Mouse (Mus musculus): ENCODE data around the gene Mapk8ip2. TPM values are rescaled to one million over a fixed set of nuclear protein-coding genes. Genes with fewer than 3 reads are reported as not detected.
"Not testable (repeated sequence)": the region's sequence is repeated elsewhere in the genome, so short reads cannot be mapped to it uniquely, and the experiment has no call there.

Gene Mapk8ip2
- 100 to 1,000 TPM; 201 to 242 TPM for total RNA-seq (2021)

- intact Hi-C loops (cut with DNase I), result no loop called here
- peak; percentile 72 to 74 for DNase-seq (ENCODE audit: low spot score in 2 of 2)
Observed at GRCm38 (mm10) chr15:89453865-89454478, at the start of gene Mapk8ip2. TSS of gene Mapk8ip2 (plus strand) at chr15:89453913.

GRCm38 (mm10) chr15:89404831-89405623 lies 48.7 kb upstream of the Mapk8ip2 start:
- DNase-seq (ENCODE audit: low spot score in 2 of 2), result no peak
- intact Hi-C loops (cut with DNase I), result no loop called here

GRCm38 (mm10) chr15:89406691-89407090 lies 47.0 kb upstream of the Mapk8ip2 start:
- DNase-seq (ENCODE audit: low spot score in 2 of 2), result no peak
- intact Hi-C loops (cut with DNase I), result no loop called here

GRCm38 (mm10) chr15:89410118-89410517 lies 43.6 kb upstream of the Mapk8ip2 start, which contains the start of gene Syce3:
TSS of gene Syce3 (minus strand) at chr15:89410503.
- intact Hi-C loops (cut with DNase I), result no loop called here

GRCm38 (mm10) chr15:89415282-89415681 lies 38.4 kb upstream of the Mapk8ip2 start:
- intact Hi-C loops (cut with DNase I), result no loop called here
- DNase-seq (ENCODE audit: low spot score in 2 of 2), result no peak

More at GRCm38 (mm10) chr15:89410118-89410517, 43.6 kb upstream of the Mapk8ip2 start, which contains the start of gene Syce3:
- no peak for DNase-seq (ENCODE audit: low spot score in 2 of 2)

- intact Hi-C loops (cut with DNase I), result no loop called here
- no peak for DNase-seq (ENCODE audit: low spot score in 2 of 2)
Observed at GRCm38 (mm10) chr15:89421938-89422337, 31.8 kb upstream of the Mapk8ip2 start.

GRCm38 (mm10) chr15:89424621-89425020 lies 29.1 kb upstream of the Mapk8ip2 start:
- intact Hi-C loops (cut with DNase I), result no loop called here
- DNase-seq (ENCODE audit: low spot score in 2 of 2), result peak in 1 of 2 experiments; percentile 10

- DNase-seq (ENCODE audit: low spot score in 2 of 2), result no peak
- intact Hi-C loops (cut with DNase I), result no loop called here
Observed at GRCm38 (mm10) chr15:89425711-89426121, 28.0 kb upstream of the Mapk8ip2 start, which contains the start of gene Cpt1b. TSS of gene Cpt1b (minus strand) at chr15:89425863.

- intact Hi-C loops (cut with DNase I), result no loop called here
Observed at GRCm38 (mm10) chr15:89426716-89427115, 27.0 kb upstream of the Mapk8ip2 start.

GRCm38 (mm10) chr15:89428136-89428790 lies 25.4 kb upstream of the Mapk8ip2 start:
- no peak for DNase-seq (ENCODE audit: low spot score in 2 of 2)
- intact Hi-C loops (cut with DNase I), result loop anchor here (2.0 kb wide), 1 partner anchor 49 kb away; the partner anchor contains the start of gene Arsa

More at GRCm38 (mm10) chr15:89426716-89427115, 27.0 kb upstream of the Mapk8ip2 start:
- no peak for DNase-seq (ENCODE audit: low spot score in 2 of 2)

- DNase-seq (ENCODE audit: low spot score in 2 of 2), result peak in 1 of 2 experiments; percentile 8
- intact Hi-C loops (cut with DNase I), result loop anchor here (1.0 to 2.0 kb wide), 2 partner anchors 48 to 74 kb away; partner anchors contain the start of genes Arsa, Lmf2 and Ncaph2
Observed at GRCm38 (mm10) chr15:89428821-89429351, 24.8 kb upstream of the Mapk8ip2 start.

GRCm38 (mm10) chr15:89429352-89430221 lies 24.1 kb upstream of the Mapk8ip2 start, which contains the start of the genes C730034F03Rik, Gm44502 and Chkb:
TSS of gene C730034F03Rik (plus strand) at chr15:89429589.
TSS of gene Gm44502 (minus strand) at chr15:89429696.
TSS of gene Chkb (minus strand) at chr15:89429908.
- peak; percentile 96 to 99 for DNase-seq (ENCODE audit: low spot score in 2 of 2)
- intact Hi-C loops (cut with DNase I), result loop anchor here (1.0 to 2.0 kb wide), 2 partner anchors 47 to 74 kb away; partner anchors contain the start of genes Arsa, Lmf2 and Ncaph2

- no peak for DNase-seq (ENCODE audit: low spot score in 2 of 2)
Observed at GRCm38 (mm10) chr15:89430341-89430740, 23.4 kb upstream of the Mapk8ip2 start.

GRCm38 (mm10) chr15:89430771-89431170 lies 22.9 kb upstream of the Mapk8ip2 start:
- intact Hi-C loops (cut with DNase I); DNase-seq (ENCODE audit: low spot score in 2 of 2): not testable (repeated sequence)

More at GRCm38 (mm10) chr15:89430341-89430740, 23.4 kb upstream of the Mapk8ip2 start:
- intact Hi-C loops (cut with DNase I), result no loop called here

GRCm38 (mm10) chr15:89431271-89431670 lies 22.4 kb upstream of the Mapk8ip2 start:
- DNase-seq (ENCODE audit: low spot score in 2 of 2), result no peak
- intact Hi-C loops (cut with DNase I), result no loop called here

- intact Hi-C loops (cut with DNase I), result no loop called here
- no peak for DNase-seq (ENCODE audit: low spot score in 2 of 2)
Observed at GRCm38 (mm10) chr15:89431806-89432205, 21.9 kb upstream of the Mapk8ip2 start.

GRCm38 (mm10) chr15:89432946-89433345 lies 20.8 kb upstream of the Mapk8ip2 start:
- intact Hi-C loops (cut with DNase I), result no loop called here

GRCm38 (mm10) chr15:89434136-89434535 lies 19.6 kb upstream of the Mapk8ip2 start:
- intact Hi-C loops (cut with DNase I), result no loop called here

More at GRCm38 (mm10) chr15:89432946-89433345, 20.8 kb upstream of the Mapk8ip2 start:
- no peak for DNase-seq (ENCODE audit: low spot score in 2 of 2)

More at GRCm38 (mm10) chr15:89434136-89434535, 19.6 kb upstream of the Mapk8ip2 start:
- DNase-seq (ENCODE audit: low spot score in 2 of 2), result no peak

All from left cerebral cortex, postnatal 25 days (tissue).